Mouse (Mus musculus) CH12.LX (cell line): ENCODE data around the gene Zpbp2. TPM values are rescaled to one million over a fixed set of nuclear protein-coding genes. Genes with fewer than 3 reads are reported as not detected.

Experiments used
- DNase-seq: peaks from one replicate; pipeline ENCODE4 v3.0.0-alpha.2; 2013; ENCODE audit errors: extremely low read depth
- H3K27ac ChIP-seq: 2 replicates; pipeline ENCODE4 v1.5.1; 2012; ENCODE audit warnings: low read depth, mild to moderate bottlenecking, control low read depth, moderate library complexity; ENCODE audit not compliant: insufficient read depth
- H3K27me3 ChIP-seq: replicated peaks from 2 replicates; pipeline ENCODE3; 2012; ENCODE audit warnings: inconsistent platforms
- H3K36me3 ChIP-seq, 2 experiments: replicated peaks in 1 of 2; 2 replicates each; pipeline versions ENCODE3 to v1.6.1; 2012; ENCODE audit warnings: inconsistent platforms in 1 of 2, low read length in 1 of 2, mild to moderate bottlenecking in 1 of 2, mixed read lengths in 1 of 2, moderate library complexity in 1 of 2; ENCODE audit not compliant: control insufficient read depth in 1 of 2, insufficient read depth in 1 of 2
- H3K4me1 ChIP-seq, 2 experiments: 2 replicates each; pipeline ENCODE4 v1.6.1; 2012; ENCODE audit warnings: inconsistent platforms in 1 of 2, moderate library complexity in 1 of 2; ENCODE audit not compliant: insufficient read depth in 2 of 2, control insufficient read depth in 1 of 2
- H3K4me2 ChIP-seq: 2 replicates; pipeline ENCODE4 v1.6.1; 2012; ENCODE audit warnings: low read depth, mild to moderate bottlenecking, control low read depth; ENCODE audit not compliant: poor library complexity, insufficient read depth, severe bottlenecking
- H3K4me3 ChIP-seq, 3 experiments: fragments of 150-350 bp in 1 of 3; sonication (generic) in 1 of 3; replicated peaks in 1 of 3; 2 replicates each; pipeline versions ENCODE3 to v1.5.1; 2011 to 2012; ENCODE audit warnings: low read depth in 2 of 3, low read length in 2 of 3, mild to moderate bottlenecking in 2 of 3, moderate library complexity in 2 of 3, control low read depth in 1 of 3, improper control_type of control experiment in 1 of 3, inconsistent platforms in 1 of 3, mixed read lengths in 1 of 3; ENCODE audit not compliant: poor library complexity in 1 of 3
- H3K79me2 ChIP-seq: replicated peaks from 2 replicates; pipeline ENCODE4 v1.6.1; 2012; ENCODE audit warnings: mild to moderate bottlenecking, moderate library complexity; ENCODE audit not compliant: control insufficient read depth, poor library complexity, insufficient read depth, severe bottlenecking; ENCODE audit errors: extremely low read depth
- H3K9ac ChIP-seq: 2 replicates; pipeline ENCODE4 v1.6.1; 2012; ENCODE audit warnings: low read depth, mild to moderate bottlenecking, control low read depth, moderate library complexity; ENCODE audit not compliant: insufficient read depth
- H3K9me3 ChIP-seq: replicated peaks from 2 replicates; pipeline ENCODE3; 2012; ENCODE audit warnings: low read length, inconsistent platforms, mixed read lengths
- BHLHE40 ChIP-seq: IDR thresholded peaks from 2 replicates; pipeline ENCODE4 v1.6.1; 2011; ENCODE audit warnings: mild to moderate bottlenecking, low read depth, low read length, improper control_type of control experiment
- CHD1 ChIP-seq: IDR thresholded peaks from 2 replicates; pipeline ENCODE4 v1.6.1; 2012; ENCODE audit warnings: low read depth, low read length, improper control_type of control experiment, inconsistent platforms
- CHD2 ChIP-seq: IDR thresholded peaks from 2 replicates; pipeline ENCODE4 v1.6.1; 2011; ENCODE audit warnings: low read length, improper control_type of control experiment
- ELF1 ChIP-seq: IDR thresholded peaks from 2 replicates; pipeline ENCODE4 v1.6.1; 2014; ENCODE audit warnings: low read depth, mild to moderate bottlenecking, inconsistent platforms, low read length, improper control_type of control experiment
- GABPA ChIP-seq: IDR thresholded peaks from 2 replicates; pipeline ENCODE4 v1.6.1; 2012; ENCODE audit warnings: low read depth, low read length, improper control_type of control experiment, inconsistent platforms; ENCODE audit not compliant: insufficient replicate concordance
- HCFC1 ChIP-seq: IDR thresholded peaks from 2 replicates; pipeline ENCODE4 v1.6.1; 2012; ENCODE audit warnings: low read depth, mild to moderate bottlenecking, inconsistent platforms, low read length, improper control_type of control experiment
- JUND ChIP-seq: conservative IDR thresholded peaks from 2 replicates; pipeline ENCODE4 v1.6.1; 2011; ENCODE audit warnings: low read depth, low read length, improper control_type of control experiment
- MXI1 ChIP-seq: IDR thresholded peaks from 2 replicates; pipeline ENCODE4 v1.6.1; 2011; ENCODE audit warnings: mild to moderate bottlenecking, low read depth, low read length, improper control_type of control experiment
- MYC ChIP-seq: IDR thresholded peaks from 2 replicates; pipeline ENCODE4 v1.6.1; 2011; ENCODE audit warnings: low read depth, mild to moderate bottlenecking, improper control_type of control experiment, low read length
- NELFE ChIP-seq: IDR thresholded peaks from 2 replicates; pipeline ENCODE4 v1.6.1; 2011; ENCODE audit warnings: low read depth, low read length, improper control_type of control experiment
- POLR2A ChIP-seq: IDR thresholded peaks from 2 replicates; pipeline ENCODE4 v1.6.1; 2011; ENCODE audit warnings: low read depth, mild to moderate bottlenecking, improper control_type of control experiment, low read length
- POLR2AphosphoS2 ChIP-seq: IDR thresholded peaks from 2 replicates; pipeline ENCODE4 v1.6.1; 2011; ENCODE audit warnings: low read depth, low read length, improper control_type of control experiment
- RCOR1 ChIP-seq: conservative IDR thresholded peaks from 2 replicates; pipeline ENCODE4 v1.6.1; 2012; ENCODE audit warnings: low read depth, mild to moderate bottlenecking, inconsistent platforms, low read length, improper control_type of control experiment
- SMC3 ChIP-seq: IDR thresholded peaks from 2 replicates; pipeline ENCODE4 v1.6.1; 2011; ENCODE audit warnings: low read depth, low read length, improper control_type of control experiment
- UBTF ChIP-seq: IDR thresholded peaks from 2 replicates; pipeline ENCODE4 v1.6.1; 2012; ENCODE audit warnings: low read depth, mild to moderate bottlenecking, inconsistent platforms, low read length, improper control_type of control experiment, moderate library complexity
- USF2 ChIP-seq: conservative IDR thresholded peaks from 2 replicates; pipeline ENCODE4 v1.6.1; 2011; ENCODE audit warnings: low read depth, low read length, improper control_type of control experiment
- dilution Hi-C: fragments of 300-500 bp; cut with MboI; formaldehyde crosslinking; loops from 2 replicates; pipeline ENCODE4 v1.14.3; 2020; ENCODE audit warnings: low sequenced_read_pairs; ENCODE audit not compliant: extremely low pct_unique_long_range_greater_than_20kb, extremely low pct_ligation_motif_present
- in situ Hi-C: fragments of 300-500 bp; cut with MboI; formaldehyde crosslinking; loops from 3 replicates; pipeline ENCODE4 v1.14.3; 2019; ENCODE audit warnings: low sequenced_read_pairs, low pct_ligation_motif_present, low pct_unique_long_range_greater_than_20kb, mixed read lengths
- polyA plus RNA-seq: library from polyadenylated mRNA; unstranded; fragments of >175 nt; gene quantifications from 2 replicates; pipeline ENCODE4 v1.2.1, GENCODE M21; 2012; ENCODE audit warnings: low read depth; ENCODE audit not compliant: insufficient read length
- total RNA-seq, 2 experiments: library from RNA; depleted of rRNA; stranded (reverse); fragments of 300-350 nt in 1 of 2; fragments of >200 nt in 1 of 2; gene quantifications; 2 replicates each; pipeline ENCODE4 v1.2.3; 2012 to 2014

Zpbp2 gene
- total and polyA plus RNA-seq, 3 experiments: 3.2 to 3.9 (median 3.7) TPM

DNA sequence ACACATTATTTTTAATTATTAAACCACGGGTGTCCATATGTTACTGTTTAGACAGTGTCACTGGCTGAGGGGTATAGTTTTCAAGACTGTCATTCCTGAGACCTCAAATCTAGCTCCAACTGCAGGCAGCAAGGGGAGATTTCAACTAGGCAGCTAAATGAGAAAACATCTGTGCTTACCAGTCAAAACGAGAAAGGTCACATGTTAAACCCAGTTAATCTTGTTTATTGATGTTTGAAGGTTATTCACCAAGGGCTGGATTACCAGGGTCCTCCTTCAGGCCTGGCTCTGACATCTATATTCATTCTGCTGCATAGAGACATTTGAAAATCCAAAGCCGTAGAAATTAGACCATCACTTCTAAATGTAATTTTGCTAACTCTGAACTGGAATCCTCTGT is 46.0 kb upstream of the Zpbp2 start (continued):
- TF ChIP-seq USF2 (peak; percentile 73), BHLHE40 (peak; percentile 90), POLR2A (no peak), MYC (peak; percentile 92)

DNA sequence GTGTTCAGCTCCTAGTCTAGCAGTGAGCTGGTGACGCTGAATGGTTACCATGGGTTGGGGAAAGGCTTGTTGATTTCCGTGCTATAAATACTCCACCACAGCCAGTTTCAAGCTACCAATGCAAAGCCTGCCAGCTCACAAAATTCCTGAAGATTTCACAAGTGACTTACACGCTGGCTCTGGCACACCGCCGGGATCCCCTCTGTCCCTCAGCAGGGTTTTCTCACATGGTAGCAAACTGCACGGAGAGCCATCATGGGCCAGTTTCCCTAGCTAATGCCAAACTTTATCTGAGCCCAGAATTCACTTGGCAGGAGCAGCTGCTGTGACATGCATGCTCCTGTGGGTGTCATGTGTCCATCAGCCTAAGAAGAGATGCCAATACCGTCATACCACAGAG is 41.5 kb upstream of the Zpbp2 start:
- Histone ChIP-seq H3K36me3 (peaks cover 42 to 80% of the 10 kb centered on the region in 2 experiments), H3K4me3 (no peak overlapping the region), H3K27ac (no peak overlapping the region), H3K27me3 (no peaks in the 10 kb centered on the region), H3K4me1 (peaks cover 0 to 42% of the 10 kb centered on the region in 2 experiments; a peak in 3 of 4 replicates), H3K4me2 (no peak overlapping the region), H3K9me3 (peaks cover 4% of the 10 kb centered on the region), H3K9ac (no peak overlapping the region), H3K79me2 (peaks cover 13% of the 10 kb centered on the region)
- dilution Hi-C loops (no loop called here), in situ Hi-C loops (no loop called here)
- TF ChIP-seq NELFE: no peak
- no peak for TF ChIP-seq MXI1
- no peak for TF ChIP-seq JUND
- DNase-seq: no peak

DNA sequence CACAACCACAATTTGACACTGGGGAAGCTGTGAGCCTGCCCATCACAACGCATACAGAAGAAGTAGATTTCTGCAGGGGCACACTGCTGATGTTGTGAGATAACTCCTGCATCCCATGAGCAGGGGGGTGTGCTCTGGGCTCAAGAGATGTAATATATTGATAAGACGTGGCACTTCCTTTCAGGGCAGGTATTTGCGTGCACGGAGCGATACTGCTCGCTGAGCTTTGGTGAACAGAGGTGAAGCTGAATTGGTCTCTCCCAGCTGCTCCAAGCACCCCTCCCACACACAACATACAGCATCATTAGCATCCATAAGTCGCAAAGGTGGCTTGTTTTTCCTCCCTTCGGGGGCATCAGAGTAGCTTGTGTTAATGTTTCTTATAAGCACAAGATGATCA is 40.8 kb upstream of the Zpbp2 start:
- H3K4me1 ChIP-seq: peaks cover 0 to 42% of the 10 kb centered on the region in 2 experiments; a peak in 2 of 4 replicates
- TF ChIP-seq HCFC1 (no peak), SMC3 (no peak), NELFE (no peak), ELF1 (no peak)
- H3K27ac ChIP-seq: no peak overlapping the region
- no peaks in the 10 kb centered on the region for H3K27me3 ChIP-seq
- H3K4me3 ChIP-seq: no peak overlapping the region
- peaks cover 4% of the 10 kb centered on the region for H3K9me3 ChIP-seq
- H3K4me2 ChIP-seq: no peak overlapping the region
- no peak overlapping the region for H3K9ac ChIP-seq
- H3K79me2 ChIP-seq: peaks cover 11% of the 10 kb centered on the region
- no peak for DNase-seq
- peaks cover 49 to 84% of the 10 kb centered on the region in 2 experiments for H3K36me3 ChIP-seq
- dilution Hi-C loops: no loop called here
- in situ Hi-C loops: no loop called here

DNA sequence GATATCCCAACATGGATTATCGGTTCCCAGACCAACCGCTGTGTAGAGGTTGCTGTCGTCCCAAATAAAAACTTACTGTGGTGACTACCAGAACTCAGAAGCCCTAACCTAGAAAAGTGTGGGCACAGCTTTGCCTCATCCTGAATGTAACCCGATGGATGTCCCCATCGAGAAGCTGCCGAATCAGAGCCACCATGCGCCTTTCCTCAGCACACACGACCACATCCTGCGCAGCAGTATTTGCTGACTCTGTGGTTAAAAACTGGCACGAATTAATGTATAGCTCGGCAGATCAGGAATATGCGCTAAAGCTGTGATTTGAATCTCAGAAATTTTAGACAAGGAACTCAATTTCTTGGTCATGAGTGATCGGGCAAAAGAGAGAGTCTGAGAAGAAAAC is 38.0 kb upstream of the Zpbp2 start:
- peaks cover 66 to 91% of the 10 kb centered on the region in 2 experiments for H3K36me3 ChIP-seq
- H3K27me3 ChIP-seq: no peaks in the 10 kb centered on the region
- no peak overlapping the region for H3K4me3 ChIP-seq
- H3K4me1 ChIP-seq: peaks cover 4 to 56% of the 10 kb centered on the region in 2 experiments; a peak in 3 of 4 replicates
- no peak overlapping the region for H3K4me2 ChIP-seq
- H3K79me2 ChIP-seq: 0 out of 2 replicates have a peak, but pooled peaks cover 3% of the 10 kb centered on the region
- in situ Hi-C loops: no loop called here
- no peak overlapping the region for H3K9ac ChIP-seq
- H3K27ac ChIP-seq: no peak overlapping the region
- DNase-seq: no peak
- TF ChIP-seq POLR2AphosphoS2: no peak
- no peak for TF ChIP-seq ELF1
- no peak for TF ChIP-seq CHD1
- no peak for TF ChIP-seq CHD2
- TF ChIP-seq MXI1: no peak
- no peak for TF ChIP-seq GABPA
- no peak for TF ChIP-seq RCOR1
- no peak for TF ChIP-seq UBTF
- TF ChIP-seq, all 38 proteins: peak for 0
- dilution Hi-C loops: no loop called here
- H3K9me3 ChIP-seq: peaks cover 2% of the 10 kb centered on the region
